Mouse (Mus musculus) midbrain, embryonic 11.5 days (tissue): ENCODE measurements around the gene Cfdp1. TPM values are rescaled to one million over a fixed set of nuclear protein-coding genes. Genes with fewer than 3 reads are reported as not detected.

ENCODE experiments used
- ATAC-seq: fragments of 200-750 bp; cut with Nextera tagmentation; 2 replicates; pipeline ENCODE4 v1.8.0; 2017; ENCODE audit warnings: moderate TSS enrichment, moderate library complexity; ENCODE audit not compliant: low FRiP score
- DNase-seq: peaks from one replicate; pipeline ENCODE4 v3.0.0; 2015; ENCODE audit warnings: low spot score; ENCODE audit errors: missing footprints
- H3K27ac ChIP-seq: fragments of 300-500 bp; sonication (generic); 2 replicates; pipeline ENCODE4 v1.5.1; 2014; ENCODE audit warnings: low read depth, low read length
- H3K27me3 ChIP-seq: fragments of 300-500 bp; sonication (generic); 2 replicates; pipeline ENCODE4 v1.6.1; 2014; ENCODE audit warnings: mild to moderate bottlenecking, low read length, moderate library complexity, mixed read lengths; ENCODE audit not compliant: control insufficient read depth, insufficient read depth
- H3K36me3 ChIP-seq: fragments of 300-500 bp; sonication (generic); 2 replicates; pipeline ENCODE4 v1.6.1; 2014; ENCODE audit warnings: mild to moderate bottlenecking, low read length, moderate library complexity, mixed read lengths; ENCODE audit not compliant: control insufficient read depth, insufficient read depth
- H3K4me1 ChIP-seq: fragments of 300-500 bp; sonication (generic); 2 replicates; pipeline ENCODE4 v1.6.1; 2014; ENCODE audit warnings: low read length; ENCODE audit not compliant: control insufficient read depth, insufficient read depth
- H3K4me2 ChIP-seq: fragments of 300-500 bp; sonication (generic); 2 replicates; pipeline ENCODE4 v1.6.1; 2014; ENCODE audit warnings: mild to moderate bottlenecking, moderate library complexity
- H3K4me3 ChIP-seq: fragments of 300-500 bp; sonication (generic); 2 replicates; pipeline ENCODE4 v1.5.1; 2014; ENCODE audit warnings: low read depth, low read length
- H3K9ac ChIP-seq: fragments of 300-500 bp; sonication (generic); 2 replicates; pipeline ENCODE4 v1.6.1; 2014; ENCODE audit warnings: low read length
- H3K9me3 ChIP-seq: fragments of 300-500 bp; sonication (generic); 2 replicates; pipeline ENCODE4 v1.6.1; 2016; ENCODE audit warnings: low read length; ENCODE audit not compliant: control insufficient read depth
- WGBS: fragments of 180-500 bp; shearing (Covaris S2); extraction: QIAGEN DNeasy Blood & Tissue Kit; methylation state at CpG from one replicate; pipeline ENCODE4 v1.1.7; 2014; 5-methylcytosine and 5-hydroxymethylcytosine counted together
- polyA plus RNA-seq: library from polyadenylated mRNA; unstranded; fragments of >200 nt; fragmentation: Nextera tagmentation; extraction: Ambion mirVana; gene quantifications from 2 replicates; pipeline ENCODE4 v1.2.1, GENCODE M21; 2014

Gene Cfdp1
- polyA plus RNA-seq, 1 experiment from 2014 or later: 209 TPM

GRCm38 (mm10) chr8:111731231-111731977 is 122.7 kb downstream of the Cfdp1 start:
- Histone ChIP-seq H3K4me1 (peaks cover 57% of the 10 kb centered on the region), H3K36me3 (no peaks in the 10 kb centered on the region), H3K9ac (peak overlapping the region; percentile 77), H3K27me3 (no peaks in the 10 kb centered on the region), H3K27ac (peak overlapping the region; percentile 22; the same call in 1 of the 2 replicates), H3K4me2 (peak overlapping the region; percentile 94), H3K9me3 (no peaks in the 10 kb centered on the region), H3K4me3 (peak overlapping the region; percentile 74)
- WGBS: under 1% methylated on average over 39 of the region's 39 CpGs
- ATAC-seq: peak; percentile 63
- DNase-seq: peak; percentile 94

- H3K27ac ChIP-seq: no peak overlapping the region
Measured at GRCm38 (mm10) chr8:111729233-111730170, 124.6 kb downstream of the Cfdp1 start.

GRCm38 (mm10) chr8:111728481-111728880 is 125.6 kb downstream of the Cfdp1 start:
- H3K4me3 ChIP-seq: no peak overlapping the region
- DNase-seq: no peak

More at GRCm38 (mm10) chr8:111729233-111730170, 124.6 kb downstream of the Cfdp1 start:
- H3K27me3 ChIP-seq: no peaks in the 10 kb centered on the region
- H3K4me2 ChIP-seq: no peak overlapping the region
- H3K4me3 ChIP-seq: no peak overlapping the region
- WGBS: 71% methylated on average over 7 of the region's 7 CpGs
- no peaks in the 10 kb centered on the region for H3K9me3 ChIP-seq
- H3K36me3 ChIP-seq: no peaks in the 10 kb centered on the region
- no peak for ATAC-seq
- H3K9ac ChIP-seq: no peak overlapping the region
- DNase-seq: no peak
- peaks cover 39% of the 10 kb centered on the region for H3K4me1 ChIP-seq

GRCm38 (mm10) chr8:111727553-111727952 is 126.5 kb downstream of the Cfdp1 start:
- Histone ChIP-seq H3K36me3 (no peaks in the 10 kb centered on the region), H3K4me3 (no peak overlapping the region), H3K9ac (no peak overlapping the region), H3K27me3 (no peaks in the 10 kb centered on the region), H3K9me3 (no peaks in the 10 kb centered on the region), H3K4me1 (peaks cover 19% of the 10 kb centered on the region), H3K27ac (no peak overlapping the region), H3K4me2 (no peak overlapping the region)
- 83% methylated on average over 4 of the region's 4 CpGs for whole genome bisulfite sequencing
- no peak for ATAC-seq
- DNase-seq: no peak

More at GRCm38 (mm10) chr8:111728481-111728880, 125.6 kb downstream of the Cfdp1 start:
- no peak overlapping the region for H3K27ac ChIP-seq
- WGBS: 76% methylated on average over 5 of the region's 5 CpGs
- no peaks in the 10 kb centered on the region for H3K36me3 ChIP-seq
- ATAC-seq: no peak
- no peaks in the 10 kb centered on the region for H3K9me3 ChIP-seq
- no peaks in the 10 kb centered on the region for H3K27me3 ChIP-seq
- no peak overlapping the region for H3K9ac ChIP-seq
- no peak overlapping the region for H3K4me2 ChIP-seq
- H3K4me1 ChIP-seq: peaks cover 28% of the 10 kb centered on the region

- no peaks in the 10 kb centered on the region for H3K36me3 ChIP-seq
- H3K27ac ChIP-seq: no peak overlapping the region
- ATAC-seq: no peak
- no peak overlapping the region for H3K4me2 ChIP-seq
- no peak overlapping the region for H3K4me3 ChIP-seq
- WGBS: 81% methylated on average over 7 of the region's 7 CpGs
- H3K4me1 ChIP-seq: peaks cover 12% of the 10 kb centered on the region
- no peak for DNase-seq
- H3K9ac ChIP-seq: no peak overlapping the region
- no peaks in the 10 kb centered on the region for H3K9me3 ChIP-seq
- no peaks in the 10 kb centered on the region for H3K27me3 ChIP-seq
Measured at GRCm38 (mm10) chr8:111726102-111726900, 127.8 kb downstream of the Cfdp1 start.

GRCm38 (mm10) chr8:111725341-111725740 is 128.8 kb downstream of the Cfdp1 start:
- WGBS: 91% methylated on average over 6 of the region's 6 CpGs
- Histone ChIP-seq H3K9ac (no peak overlapping the region), H3K9me3 (no peaks in the 10 kb centered on the region), H3K27ac (no peak overlapping the region), H3K36me3 (peaks cover 3% of the 10 kb centered on the region; the same call in 1 of the 2 replicates), H3K27me3 (no peaks in the 10 kb centered on the region), H3K4me2 (no peak overlapping the region), H3K4me3 (no peak overlapping the region), H3K4me1 (peaks cover 7% of the 10 kb centered on the region; the same call in 1 of the 2 replicates)
- no peak for DNase-seq
- ATAC-seq: no peak

GRCm38 (mm10) chr8:111720115-111720544 is 134.0 kb downstream of the Cfdp1 start:
- H3K4me1 ChIP-seq: peaks cover 24% of the 10 kb centered on the region
- peaks cover 10% of the 10 kb centered on the region; the same call in 1 of the 2 replicates for H3K36me3 ChIP-seq
- no peaks in the 10 kb centered on the region for H3K9me3 ChIP-seq
- no peak for DNase-seq
- no peak overlapping the region for H3K4me2 ChIP-seq
- 80% methylated on average over 4 of the region's 4 CpGs for WGBS
- no peak overlapping the region for H3K27ac ChIP-seq
- H3K4me3 ChIP-seq: no peak overlapping the region
- H3K9ac ChIP-seq: no peak overlapping the region
- no peak for ATAC-seq
- H3K27me3 ChIP-seq: no peaks in the 10 kb centered on the region

GRCm38 (mm10) chr8:111718937-111719336 is 135.2 kb downstream of the Cfdp1 start:
- no peak for ATAC-seq
- 71% methylated on average over 5 of the region's 5 CpGs for WGBS
- peaks cover 13% of the 10 kb centered on the region; the same call in 1 of the 2 replicates for H3K36me3 ChIP-seq
- DNase-seq: no peak
- no peaks in the 10 kb centered on the region for H3K27me3 ChIP-seq
- no peak overlapping the region for H3K27ac ChIP-seq
- no peak overlapping the region for H3K9ac ChIP-seq
- H3K9me3 ChIP-seq: no peaks in the 10 kb centered on the region
- H3K4me2 ChIP-seq: no peak overlapping the region
- H3K4me1 ChIP-seq: peaks cover 24% of the 10 kb centered on the region
- no peak overlapping the region for H3K4me3 ChIP-seq
